Mouse (Mus musculus): ENCODE data around the gene Vdac2. TPM values are rescaled to one million over a fixed set of nuclear protein-coding genes. Genes with fewer than 3 reads are reported as not detected.

Gene Vdac2
- polyA plus RNA-seq, 1 experiment from 2014 or later, result 129 TPM

DNA sequence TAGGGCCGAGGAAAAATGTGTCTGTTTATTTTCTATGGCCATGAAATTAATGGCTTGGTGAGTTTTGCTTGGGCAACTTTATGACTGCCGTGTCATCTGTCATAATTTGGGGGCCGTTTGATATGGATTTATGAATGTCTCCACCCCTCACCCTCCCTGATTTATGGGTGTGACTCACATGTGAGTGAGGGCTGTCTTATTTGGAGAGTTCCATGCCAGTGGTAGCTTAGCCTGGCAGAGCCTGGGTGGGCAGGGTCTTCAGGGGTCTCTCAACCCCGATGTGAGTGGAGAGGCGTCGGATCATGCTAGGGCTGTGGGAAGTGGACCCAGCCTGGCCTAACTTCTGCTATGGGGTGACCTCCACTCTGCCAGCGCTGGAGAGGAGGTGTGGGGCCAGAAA, 41.8 kb downstream of the Vdac2 start:
- H3K4me1 ChIP-seq (ENCODE audit: insufficient read depth), result no peaks in the 10 kb centered on the region
- H3K36me3 ChIP-seq (replicated peaks; ENCODE audit: insufficient read depth, low read length), result no peaks in the 10 kb centered on the region
- no peak overlapping the region for H3K4me3 ChIP-seq (ENCODE audit: low read depth, low read length)
- no peak overlapping the region for H3K4me2 ChIP-seq (ENCODE audit: low read depth, low read length)
- no peak for TF ChIP-seq EP300 (IDR thresholded peaks at IDR 0.05; ENCODE audit: low read depth)
- no peak for TF ChIP-seq CTCF (IDR thresholded peaks at IDR 0.05; ENCODE audit: low read depth)
- H3K27ac ChIP-seq (ENCODE audit: low read depth), result no peak overlapping the region
- no peak for ATAC-seq
- no peaks in the 10 kb centered on the region for H3K27me3 ChIP-seq (ENCODE audit: insufficient read depth, low read length)
- no peak overlapping the region for H3K9ac ChIP-seq (replicated peaks)
- no peak for DNase-seq
- no peaks in the 10 kb centered on the region for H3K9me3 ChIP-seq (ENCODE audit: low read length)
- WGBS (ENCODE audit: insufficient replicate concordance), result 69% methylated on average over 7 of the region's 7 CpGs

DNA sequence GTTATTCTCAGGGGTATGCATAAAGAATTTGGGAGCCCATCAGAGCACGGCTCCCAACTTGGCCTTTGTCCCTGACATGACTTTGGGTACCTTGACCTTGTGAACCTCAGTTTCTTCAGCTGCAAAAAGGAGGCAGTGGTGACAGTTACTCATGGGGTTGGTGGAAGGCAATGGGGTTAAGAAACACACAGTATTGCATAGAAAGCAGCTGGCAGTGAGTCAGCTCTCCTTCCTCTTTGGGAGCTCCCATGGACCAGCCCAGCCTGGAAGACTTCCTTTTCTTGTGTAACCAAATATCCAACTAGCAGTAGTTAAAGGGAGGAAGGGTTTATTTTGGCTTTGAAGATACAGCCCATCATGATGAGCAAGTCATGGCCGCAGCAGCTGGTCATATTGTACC, 65.4 kb downstream of the Vdac2 start:
- Histone ChIP-seq H3K9me3 (ENCODE audit: low read length) (no peaks in the 10 kb centered on the region), H3K4me2 (ENCODE audit: low read depth, low read length) (no peak overlapping the region), H3K4me1 (ENCODE audit: insufficient read depth) (no peaks in the 10 kb centered on the region), H3K27ac (ENCODE audit: low read depth) (no peak overlapping the region), H3K36me3 (replicated peaks; ENCODE audit: insufficient read depth, low read length) (no peaks in the 10 kb centered on the region), H3K27me3 (ENCODE audit: insufficient read depth, low read length) (no peaks in the 10 kb centered on the region), H3K9ac (replicated peaks) (no peak overlapping the region), H3K4me3 (ENCODE audit: low read depth, low read length) (no peak overlapping the region)
- ATAC-seq (no peak), DNase-seq (peak; percentile 17)
- WGBS (ENCODE audit: insufficient replicate concordance), result 53% methylated on average over 2 of the region's 2 CpGs
- no peak for TF ChIP-seq CTCF (IDR thresholded peaks at IDR 0.05; ENCODE audit: low read depth)
- TF ChIP-seq EP300 (IDR thresholded peaks at IDR 0.05; ENCODE audit: low read depth), result no peak

DNA sequence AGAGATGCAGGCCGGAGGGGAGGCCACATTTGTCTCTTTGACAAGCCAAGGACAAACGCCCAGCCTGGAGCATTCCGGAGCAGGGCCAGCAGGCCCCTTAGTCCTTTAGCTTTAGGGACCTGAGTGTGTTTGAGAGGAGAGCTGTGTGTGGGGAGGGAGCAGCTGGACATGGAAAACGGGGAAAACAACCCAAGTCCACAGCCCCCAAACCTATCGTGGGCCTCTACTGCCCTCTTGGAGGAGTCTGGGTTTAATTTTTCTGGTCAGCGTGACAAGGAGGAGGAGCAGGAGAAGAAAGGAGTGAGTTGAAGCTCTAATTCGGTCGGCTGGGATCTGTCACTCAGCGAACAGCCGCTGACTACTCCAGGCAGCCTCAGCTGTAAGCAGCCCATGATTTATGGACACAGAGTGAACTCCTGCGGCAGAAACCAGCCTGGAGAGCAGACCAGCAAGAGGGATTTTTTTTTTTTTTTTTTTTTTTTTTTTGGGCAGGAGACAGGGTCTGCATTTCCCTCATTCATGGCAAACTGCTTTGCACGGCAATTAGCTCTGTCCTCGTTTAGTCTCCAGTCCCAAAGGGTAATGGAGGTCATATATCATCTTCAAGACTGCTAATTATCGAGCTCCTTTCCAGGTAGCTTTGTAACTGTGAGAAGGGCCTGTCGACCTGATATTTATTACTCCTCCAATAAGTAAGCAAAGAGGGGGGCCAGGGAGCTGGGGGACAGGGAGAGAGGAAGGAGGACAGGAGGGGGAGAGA, 66.7 kb downstream of the Vdac2 start:
- Histone ChIP-seq H3K9ac (replicated peaks) (no peak overlapping the region), H3K4me3 (ENCODE audit: low read depth, low read length) (no peak overlapping the region), H3K4me1 (ENCODE audit: insufficient read depth) (no peaks in the 10 kb centered on the region), H3K27me3 (ENCODE audit: insufficient read depth, low read length) (no peaks in the 10 kb centered on the region), H3K4me2 (ENCODE audit: low read depth, low read length) (no peak overlapping the region), H3K27ac (ENCODE audit: low read depth) (no peak overlapping the region), H3K9me3 (ENCODE audit: low read length) (no peaks in the 10 kb centered on the region), H3K36me3 (replicated peaks; ENCODE audit: insufficient read depth, low read length) (no peaks in the 10 kb centered on the region)
- WGBS (ENCODE audit: insufficient replicate concordance), result 34% methylated on average over 15 of the region's 15 CpGs
- no peak for DNase-seq
- no peak for ATAC-seq
- TF ChIP-seq CTCF (IDR thresholded peaks at IDR 0.05; ENCODE audit: low read depth), result no peak
- TF ChIP-seq EP300 (IDR thresholded peaks at IDR 0.05; ENCODE audit: low read depth), result no peak

DNA sequence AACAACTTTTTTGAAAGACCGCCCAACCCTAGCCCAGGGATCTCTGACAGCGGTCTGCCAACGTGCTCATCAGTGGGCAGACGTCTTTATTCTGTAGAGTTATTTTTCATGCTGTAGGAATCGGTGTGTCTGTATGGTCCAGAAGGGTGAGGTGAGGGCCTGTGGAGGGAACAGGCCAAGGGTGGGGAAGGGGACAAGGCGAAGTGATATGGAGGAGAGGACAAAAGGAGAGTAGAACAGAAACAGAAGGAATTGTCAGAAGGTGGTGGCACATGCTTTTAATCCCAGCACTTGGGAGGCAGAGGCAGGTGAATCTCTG, 67.3 kb downstream of the Vdac2 start:
- H3K27ac ChIP-seq (ENCODE audit: low read depth), result no peak overlapping the region
- no peak overlapping the region for H3K4me3 ChIP-seq (ENCODE audit: low read depth, low read length)
- WGBS (ENCODE audit: insufficient replicate concordance), result 76% methylated on average over 6 of the region's 6 CpGs
- no peaks in the 10 kb centered on the region for H3K4me1 ChIP-seq (ENCODE audit: insufficient read depth)
- H3K9me3 ChIP-seq (ENCODE audit: low read length), result no peaks in the 10 kb centered on the region
- TF ChIP-seq EP300 (IDR thresholded peaks at IDR 0.05; ENCODE audit: low read depth) (no peak), CTCF (IDR thresholded peaks at IDR 0.05; ENCODE audit: low read depth) (no peak)
- no peak for DNase-seq
- H3K27me3 ChIP-seq (ENCODE audit: insufficient read depth, low read length), result no peaks in the 10 kb centered on the region
- H3K9ac ChIP-seq (replicated peaks), result no peak overlapping the region
- no peak for ATAC-seq
- no peak overlapping the region for H3K4me2 ChIP-seq (ENCODE audit: low read depth, low read length)
- no peaks in the 10 kb centered on the region for H3K36me3 ChIP-seq (replicated peaks; ENCODE audit: insufficient read depth, low read length)

Other genes with a start within 250 kb of the Vdac2 start
- 0.15 TPM in 1 of 2 replicates, not detected in the other for gene Dupd1, start 110.7 kb upstream of the Vdac2 start, polyA plus RNA-seq (2015; fragmentation: Nextera tagmentation; extraction: Ambion mirVana)
- 3.8 and 4.1 TPM in 2 replicates for gene Samd8, start 74.7 kb upstream of the Vdac2 start, polyA plus RNA-seq (2015; fragmentation: Nextera tagmentation; extraction: Ambion mirVana)
- gene Dusp13, start 74.1 kb upstream of the Vdac2 start, polyA plus RNA-seq (2015; fragmentation: Nextera tagmentation; extraction: Ambion mirVana), result 0.24 TPM in 1 of 2 replicates, not detected in the other
- 14.2 TPM in 2 replicates for gene Comtd1, start 23.7 kb downstream of the Vdac2 start, polyA plus RNA-seq (2015; fragmentation: Nextera tagmentation; extraction: Ambion mirVana)
- gene Zfp503, start 164.4 kb downstream of the Vdac2 start, polyA plus RNA-seq (2015; fragmentation: Nextera tagmentation; extraction: Ambion mirVana), result 0.99 and 1.1 TPM in 2 replicates
- gene Lrmda, start 194.5 kb downstream of the Vdac2 start, polyA plus RNA-seq (2015; fragmentation: Nextera tagmentation; extraction: Ambion mirVana), result 0.15 and 0.28 TPM in 2 replicates